Mouse (Mus musculus): ENCODE measurements at regions not wholly inside any gene's neighbourhood (a gene's known extent, or its start where the extent isn't known, plus 50 kb on each side); places are given as distances from the start of the nearest gene placed in this dataset.

DNA sequence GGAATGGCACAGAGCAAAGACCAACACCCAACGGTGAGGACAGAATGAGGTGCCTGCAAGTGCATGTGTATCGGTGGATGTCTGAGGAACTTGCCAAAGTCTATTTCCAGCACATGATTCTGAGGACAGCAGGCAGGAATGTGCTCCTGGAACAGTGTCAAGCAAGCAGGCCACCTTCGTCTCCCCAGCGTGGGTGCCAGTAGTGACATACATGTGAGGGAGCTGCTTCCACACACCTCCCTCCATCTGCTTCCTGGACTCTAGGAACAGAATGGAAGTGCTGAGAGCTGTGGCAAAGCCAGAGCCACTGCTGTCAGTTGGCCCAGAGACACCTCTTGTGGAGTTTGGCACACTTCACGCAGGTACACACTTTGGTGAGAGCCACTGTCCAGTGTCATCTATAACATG, 76.9 kb upstream of the Oxgr1 start:
- TF ChIP-seq CTCF (IDR thresholded peaks at IDR 0.05; ENCODE audit: low read depth) (no peak), EP300 (IDR thresholded peaks at IDR 0.05; ENCODE audit: low read depth) (no peak)
